Mouse (Mus musculus) layer of hippocampus, adult 18-20 months (tissue): ENCODE data around the gene Cd1d1. TPM values are rescaled to one million over a fixed set of nuclear protein-coding genes. Genes with fewer than 3 reads are reported as not detected.

Experiments
- DNase-seq, 2 experiments: peaks; one replicate each; pipeline ENCODE4 v3.0.0; 2022; ENCODE audit warnings: low spot score in 2 of 2
- total RNA-seq, 2 experiments: library from RNA; stranded (reverse); gene quantifications; 2 replicates each; pipeline ENCODE4 v1.2.3; 2021

Cd1d1 gene
- total RNA-seq, 2 experiments from 2014 or later = 0.89 to 1.0 TPM

- DNase-seq = no peak
These were observed 36.4 kb downstream of the Cd1d1 start for GRCm38 (mm10) chr3:86962665-86963435.

- DNase-seq = no peak
These were observed 37.9 kb downstream of the Cd1d1 start for GRCm38 (mm10) chr3:86961395-86961669.

GRCm38 (mm10) chr3:86960656-86961394, 38.4 kb downstream of the Cd1d1 start:
- DNase-seq = no peak

GRCm38 (mm10) chr3:86959088-86959487, 40.2 kb downstream of the Cd1d1 start:
- no peak for DNase-seq

- DNase-seq = no peak
These were observed 43.9 kb downstream of the Cd1d1 start for GRCm38 (mm10) chr3:86955376-86955775.

- DNase-seq = no peak
These were observed 44.7 kb downstream of the Cd1d1 start for GRCm38 (mm10) chr3:86954521-86954920.

- DNase-seq = no peak
These were observed 45.4 kb downstream of the Cd1d1 start for GRCm38 (mm10) chr3:86953819-86954218.

GRCm38 (mm10) chr3:86950652-86951051, 48.6 kb downstream of the Cd1d1 start:
- no peak for DNase-seq

Other genes starting within 250 kb of the Cd1d1 start
- gene Dclk2, start 78.6 kb downstream of the Cd1d1 start, total RNA-seq = 100 to 1,000 TPM; 101 to 104 TPM
- 1 to 10 TPM; 2.6 to 3.5 TPM for gene Kirrel, start 175.3 kb upstream of the Cd1d1 start, total RNA-seq